Mouse (Mus musculus): ENCODE measurements around the gene Amdhd2.

- TF ChIP-seq POLR2A (IDR thresholded peaks at IDR 0.05; ENCODE audit: borderline replicate concordance, extremely low read depth, low read depth, low read length) (peak; percentile 97), CTCF (IDR thresholded peaks at IDR 0.05; ENCODE audit: insufficient read depth, low read length) (no peak)
These were observed 5.9 kb upstream of the Amdhd2 start, which contains the start of gene Atp6v0c for GRCm38 (mm10) chr17:24169317-24170065.
